Mouse (Mus musculus) spleen, adult 2 months (tissue): ENCODE data around the gene Lamp1.

ENCODE experiments used
- CTCF ChIP-seq: fragments of 200-500 bp; IDR thresholded peaks from 2 replicates; pipeline ENCODE4 v1.5.1; 2011; ENCODE audit warnings: mild to moderate bottlenecking, inconsistent platforms; ENCODE audit not compliant: insufficient read depth, insufficient read length, insufficient replicate concordance; ENCODE audit errors: extremely low read depth
- POLR2A ChIP-seq: fragments of 200-500 bp; IDR thresholded peaks from 2 replicates; pipeline ENCODE4 v1.6.1; 2011; ENCODE audit warnings: low read depth, low read length, inconsistent platforms

- TF ChIP-seq POLR2A, result no peak
- no peak for TF ChIP-seq CTCF
Observed at GRCm38 (mm10) chr8:13201013-13201334, 42.0 kb downstream of the Lamp1 start.
